Mouse (Mus musculus) left cerebral cortex, adult 9 months (tissue): Measurements from ENCODE around the gene Gucy2e.

ENCODE experiments used
- DNase-seq, 2 experiments: peaks; one replicate each; pipeline ENCODE4 v3.0.0; 2022; ENCODE audit warnings: low spot score in 2 of 2

Gucy2e gene

DNA sequence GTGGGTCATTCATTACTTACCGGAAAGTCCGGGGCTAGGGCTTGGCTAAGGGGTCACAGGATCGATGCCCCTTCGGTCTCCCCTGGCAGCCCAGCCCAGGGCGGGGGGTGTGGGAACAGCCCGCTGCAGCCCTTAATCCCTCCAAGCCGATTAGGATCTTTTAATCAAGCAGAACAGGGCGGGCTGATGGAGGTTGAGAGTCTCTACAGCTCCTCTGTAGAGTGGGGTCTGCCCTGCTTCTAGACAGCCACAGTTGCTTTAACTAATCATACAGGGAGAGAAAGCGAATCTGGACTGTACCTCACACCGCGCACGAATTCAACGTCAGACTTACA lies at the start of gene Gucy2e:
Gene Gucy2e (minus strand): TSS at position 111 of the 335 bp plus-strand sequence.
- DNase-seq: no peak

DNA sequence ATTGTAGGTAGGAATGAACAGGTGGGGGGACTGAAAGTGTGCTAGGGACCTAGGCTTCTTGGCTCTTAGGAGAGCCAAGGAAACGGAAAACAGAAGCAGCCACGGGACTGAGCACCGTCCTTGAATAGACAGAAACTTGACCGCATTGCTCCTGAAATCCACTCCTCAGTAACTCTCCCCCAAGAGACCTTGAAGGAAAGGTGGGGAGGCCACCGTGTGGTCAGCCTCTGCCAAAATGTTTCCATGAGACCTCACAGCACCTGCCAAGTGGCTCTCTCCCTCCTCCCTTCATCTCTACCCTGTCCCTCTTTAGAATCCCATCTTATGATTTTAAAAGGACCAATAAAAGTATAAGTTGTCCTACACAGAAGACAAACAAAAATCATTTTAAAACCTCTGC lies 40.4 kb upstream of the Gucy2e start:
- no peak for DNase-seq

- DNase-seq: no peak
Measured at GRCm38 (mm10) chr11:69276081-69276480, 39.2 kb upstream of the Gucy2e start.

DNA sequence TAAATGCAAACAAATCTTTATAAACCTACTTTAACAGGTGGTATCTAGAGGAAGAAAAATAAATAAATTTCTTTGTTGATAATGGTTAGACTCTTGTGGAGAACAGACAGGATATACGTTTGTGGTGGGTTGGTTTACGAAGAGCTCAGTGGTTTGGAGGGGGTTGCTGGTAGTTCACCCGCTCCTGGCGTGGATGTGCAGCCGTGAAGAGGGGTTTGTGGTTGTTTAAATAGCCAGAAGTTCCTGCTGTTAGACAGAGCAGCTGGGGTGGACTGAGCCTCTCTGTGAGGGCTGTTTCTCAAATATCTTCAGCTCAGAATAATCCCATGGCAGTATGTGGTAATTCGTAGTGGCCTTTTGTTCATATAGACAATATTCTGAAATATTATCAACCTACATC lies 38.8 kb upstream of the Gucy2e start:
- no peak for DNase-seq

DNA sequence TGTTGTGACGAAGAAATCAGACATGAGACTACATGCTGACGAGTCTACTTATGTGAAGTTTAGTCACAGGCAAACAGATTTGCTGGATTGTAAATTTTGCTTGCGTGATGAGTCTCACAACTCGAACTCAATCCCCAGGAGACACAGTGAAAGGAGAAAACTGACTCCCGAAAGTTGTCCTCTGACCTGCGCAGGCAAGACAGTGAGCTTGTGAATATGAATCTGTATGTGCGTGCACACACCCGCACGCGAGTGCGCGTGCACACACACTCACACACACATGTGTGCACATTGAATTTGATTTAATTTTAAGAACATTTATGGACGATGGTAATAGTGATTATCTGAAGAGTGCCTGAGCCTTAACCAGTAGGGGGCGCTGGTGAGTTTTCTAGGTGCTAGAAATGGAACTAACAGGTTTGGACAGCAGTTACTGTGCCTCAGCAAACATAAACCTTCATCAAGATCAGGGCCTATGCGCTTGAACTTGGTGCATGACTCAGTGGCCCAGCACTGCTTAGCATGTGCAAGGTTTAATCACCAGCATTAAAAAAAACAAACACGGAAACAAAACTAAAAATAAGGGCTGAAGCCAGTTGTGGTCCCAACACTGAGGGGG lies 35.4 kb upstream of the Gucy2e start:
- peak; percentile 44 to 82 for DNase-seq

GRCm38 (mm10) chr11:69269575-69269974 lies 32.7 kb upstream of the Gucy2e start:
- peak in 1 of 2 experiments; percentile 79 for DNase-seq

DNA sequence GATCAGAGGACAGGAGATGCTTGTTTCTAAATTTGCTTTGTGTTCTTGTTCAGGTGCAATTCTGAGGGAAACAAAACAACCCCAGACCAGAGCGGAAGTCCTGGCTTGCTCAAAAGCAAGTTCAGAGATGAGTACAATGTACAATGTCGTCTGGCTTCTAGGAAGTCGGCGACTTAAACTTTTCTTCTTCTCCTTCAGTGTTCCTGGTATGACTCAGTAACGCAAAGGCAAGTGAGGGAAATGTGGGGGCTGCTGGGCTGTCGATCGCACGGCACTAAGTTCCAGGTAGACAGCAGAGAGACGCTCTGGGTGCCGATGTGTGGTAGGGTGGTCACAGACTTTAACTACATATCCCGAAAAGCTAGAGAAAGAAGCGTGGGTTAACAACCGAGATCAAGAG lies 31.3 kb upstream of the Gucy2e start:
- no peak for DNase-seq

DNA sequence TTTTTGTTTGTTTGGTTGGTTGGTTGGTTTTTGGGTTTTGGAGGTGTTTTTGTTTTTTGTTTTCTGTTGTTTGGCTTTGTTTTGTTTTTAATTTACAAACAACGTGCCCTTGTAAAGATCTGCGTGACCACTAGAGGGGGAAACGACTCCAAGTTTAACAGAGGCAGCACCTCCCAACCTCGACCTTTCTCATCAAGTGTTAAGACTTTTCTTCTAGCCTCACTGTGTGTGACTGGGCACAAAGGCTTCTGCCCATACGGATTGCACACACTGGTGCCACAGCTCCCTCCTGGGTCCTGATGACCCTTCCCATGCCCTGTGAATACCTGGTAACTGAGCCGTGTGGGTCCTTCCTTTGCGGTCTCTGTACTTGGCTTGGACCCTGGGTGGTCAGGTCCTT lies 30.5 kb upstream of the Gucy2e start:
- DNase-seq: no peak

- DNase-seq: peak; percentile 87 to 90
Measured at GRCm38 (mm10) chr11:69266253-69266652, 29.4 kb upstream of the Gucy2e start.

DNA sequence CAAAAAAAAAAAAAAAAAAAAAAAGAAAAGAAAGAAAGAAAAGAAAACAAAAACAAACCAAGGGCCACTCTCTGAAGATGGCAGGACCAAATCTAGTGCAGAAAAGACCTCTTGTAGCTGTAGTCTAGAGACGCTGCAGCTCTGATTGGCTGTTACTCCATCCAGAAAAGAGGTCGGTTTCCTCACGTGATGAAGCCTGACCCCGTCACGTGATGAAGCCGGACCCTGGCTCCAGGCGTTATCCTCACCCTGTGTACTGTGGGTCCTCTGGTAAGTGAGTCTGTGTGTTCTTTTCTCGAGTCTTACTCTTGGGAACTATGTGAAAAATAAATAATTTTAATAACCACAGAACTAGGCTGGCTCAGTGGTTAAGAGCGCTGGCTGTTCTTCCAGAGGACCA lies 28.6 kb upstream of the Gucy2e start:
- no peak for DNase-seq

DNA sequence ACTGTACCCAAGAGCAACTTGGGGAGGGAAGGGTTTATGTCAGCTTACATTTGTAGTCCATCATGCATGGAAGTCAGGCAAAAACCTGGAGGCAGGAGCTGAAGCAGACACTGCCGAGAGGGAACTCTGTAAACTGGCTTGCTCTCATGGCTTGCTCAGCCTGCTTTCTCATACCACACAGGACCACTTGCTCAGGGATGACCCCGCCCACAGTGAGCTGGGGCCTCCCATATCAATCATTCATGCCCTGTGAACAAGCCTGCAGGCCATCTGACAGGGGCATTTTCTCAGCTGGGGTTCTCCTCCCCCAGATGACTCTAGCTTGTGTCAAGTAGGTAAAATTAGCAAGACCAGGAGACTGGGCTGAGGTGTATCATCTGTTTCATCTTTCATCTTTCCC lies 27.4 kb upstream of the Gucy2e start:
- no peak for DNase-seq

DNA sequence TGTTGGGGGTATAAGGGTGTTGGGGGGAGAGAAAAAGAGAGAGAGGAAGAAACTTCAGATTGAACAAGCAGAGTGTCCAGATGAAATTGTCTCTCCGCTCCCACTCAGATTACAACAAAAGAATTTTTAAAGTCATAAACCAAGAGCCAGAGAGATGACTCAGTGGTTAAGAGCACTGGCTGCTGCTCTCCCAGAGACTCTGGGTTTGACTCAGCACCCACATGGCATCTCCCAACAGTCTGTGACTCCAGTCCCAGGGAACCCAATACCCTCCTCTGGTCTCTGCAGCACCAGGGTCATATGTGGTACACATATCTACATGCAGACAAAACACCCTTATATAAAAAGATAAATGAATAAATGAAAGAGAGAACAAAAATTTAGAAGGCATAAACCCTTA lies 23.3 kb upstream of the Gucy2e start:
- no peak for DNase-seq

DNA sequence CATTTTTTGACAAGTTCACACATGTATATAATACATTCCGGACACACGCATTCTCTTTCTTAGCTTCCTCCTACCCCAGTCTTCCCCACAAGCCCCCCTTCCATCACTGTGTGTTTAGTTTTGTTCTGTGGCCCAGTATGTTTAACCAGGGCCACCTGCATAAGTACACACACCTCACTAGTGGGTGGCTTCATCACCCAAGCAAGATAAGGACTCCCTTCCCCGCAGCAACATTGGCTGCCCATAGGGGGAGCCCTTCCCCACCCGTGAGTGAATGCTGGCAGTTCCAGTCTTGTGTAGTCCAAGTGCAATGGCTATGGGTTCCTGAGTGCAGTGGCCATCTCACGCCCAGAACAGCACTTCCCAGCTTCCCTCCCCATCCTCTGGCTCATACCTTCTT lies 21.5 kb upstream of the Gucy2e start:
- DNase-seq: no peak

DNA sequence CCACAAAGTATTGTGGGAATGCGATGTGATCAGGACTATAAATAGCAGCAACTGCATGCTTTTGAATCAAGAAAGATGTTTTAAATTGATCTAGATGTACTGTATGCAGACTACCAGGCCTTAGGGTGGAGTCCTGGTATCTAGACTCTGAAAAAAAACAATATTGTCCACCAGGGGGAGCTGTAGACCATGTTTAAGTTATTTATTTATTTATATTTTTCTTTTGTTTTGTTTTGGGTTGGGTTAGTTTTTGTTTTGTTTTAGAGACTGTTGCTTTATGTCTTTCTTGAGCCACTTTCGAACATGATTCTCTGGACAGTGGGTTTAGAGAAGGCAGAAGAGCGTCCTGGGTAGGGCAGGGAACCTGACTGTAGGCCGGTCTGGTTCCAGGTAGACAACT lies 21.0 kb upstream of the Gucy2e start:
- peak in 1 of 2 experiments; percentile 47 for DNase-seq

GRCm38 (mm10) chr11:69257072-69257471 lies 20.2 kb upstream of the Gucy2e start:
- DNase-seq: no peak

DNA sequence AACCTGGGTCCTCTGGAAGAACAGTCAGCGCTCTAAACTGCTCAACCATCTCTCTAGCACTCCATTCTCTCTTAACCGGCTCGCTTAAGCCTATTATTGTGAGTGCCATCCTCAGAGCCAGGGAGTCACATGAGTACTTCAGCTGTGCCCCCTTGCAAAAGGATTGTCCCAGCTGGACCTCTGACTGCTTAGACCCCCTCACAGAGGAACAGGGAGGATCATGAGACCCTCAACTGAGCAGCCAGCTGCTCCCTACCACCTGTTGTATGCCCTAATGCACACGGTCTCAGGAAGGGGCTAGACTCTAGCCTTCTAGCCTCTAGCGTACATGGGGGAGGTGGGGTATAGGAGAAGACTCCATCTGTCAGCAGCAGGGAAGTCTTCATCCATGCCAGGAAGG lies 18.0 kb upstream of the Gucy2e start:
- no peak for DNase-seq

GRCm38 (mm10) chr11:69253131-69253530 lies 16.3 kb upstream of the Gucy2e start:
- no peak for DNase-seq

DNA sequence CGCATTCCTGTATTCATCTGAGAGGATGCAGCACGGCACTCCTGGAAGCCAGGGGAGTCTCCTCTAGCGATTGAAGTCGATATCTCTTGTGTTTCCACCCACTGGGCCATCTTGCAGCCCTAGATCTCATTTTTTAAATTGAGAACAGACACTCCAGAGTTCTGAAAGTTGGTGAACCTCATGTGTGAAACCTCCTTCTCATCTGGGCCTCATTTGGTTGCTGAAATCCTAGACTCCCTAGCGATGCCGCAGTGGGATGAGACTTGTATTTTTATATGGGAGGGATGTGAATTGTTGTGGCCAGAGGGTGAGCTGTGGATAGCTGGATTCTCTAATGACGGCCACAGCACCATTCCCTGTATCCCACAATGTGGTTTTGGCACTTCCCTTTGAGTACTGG lies 15.1 kb upstream of the Gucy2e start:
- DNase-seq: no peak

DNA sequence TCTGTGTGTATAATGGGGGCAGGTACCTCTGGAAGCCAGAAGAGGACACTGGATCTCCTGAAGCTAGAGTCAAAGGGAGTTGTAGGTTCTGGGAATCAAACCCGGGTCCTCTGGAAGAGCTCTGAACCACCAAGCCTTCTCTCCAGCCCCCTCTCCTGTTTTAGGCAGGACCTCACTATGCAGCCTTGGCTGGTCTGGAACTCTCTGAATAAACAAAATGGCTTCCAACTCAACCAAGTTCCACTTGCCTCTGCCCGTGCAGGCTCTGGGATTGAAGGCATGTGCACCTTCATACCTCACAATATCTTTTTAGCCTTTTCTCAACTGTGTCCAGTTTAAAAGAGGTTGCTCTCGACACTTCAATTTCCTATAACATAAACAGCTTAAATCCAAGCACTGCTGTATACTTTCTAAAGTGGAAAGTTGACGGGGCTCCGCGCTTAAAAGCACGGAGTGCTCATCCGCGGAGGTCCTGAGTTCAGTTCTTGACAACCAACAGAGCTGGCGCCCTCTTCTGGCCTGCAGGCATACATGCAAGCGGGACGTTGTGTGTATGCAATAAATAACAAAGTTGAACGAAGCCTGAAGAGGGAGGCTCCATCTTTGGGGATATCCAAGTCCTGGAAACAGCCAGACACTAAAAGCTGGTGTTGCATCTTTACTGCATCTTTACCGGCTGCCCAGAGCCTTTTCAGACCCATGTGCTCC lies 14.5 kb upstream of the Gucy2e start:
- no peak for DNase-seq

DNA sequence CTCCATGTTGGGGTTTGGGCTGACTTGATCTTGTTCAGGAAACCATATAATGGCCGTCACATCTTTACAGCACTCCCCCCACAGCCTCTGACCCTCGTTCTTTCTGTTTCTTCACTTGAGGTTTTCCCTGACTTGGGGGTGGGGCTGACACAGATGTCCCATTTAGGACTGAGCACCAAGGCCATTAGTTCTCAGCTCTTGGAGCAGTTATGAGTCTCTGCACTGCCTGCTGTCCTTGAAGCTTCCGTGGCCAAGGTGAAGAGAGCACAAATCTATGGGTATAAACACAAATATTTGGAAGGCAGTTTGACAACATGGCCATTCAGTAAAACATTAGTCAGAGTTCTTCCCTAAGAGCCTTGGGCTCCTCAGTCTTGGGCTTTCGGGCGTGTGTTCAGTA lies 13.3 kb upstream of the Gucy2e start:
- DNase-seq: no peak

DNA sequence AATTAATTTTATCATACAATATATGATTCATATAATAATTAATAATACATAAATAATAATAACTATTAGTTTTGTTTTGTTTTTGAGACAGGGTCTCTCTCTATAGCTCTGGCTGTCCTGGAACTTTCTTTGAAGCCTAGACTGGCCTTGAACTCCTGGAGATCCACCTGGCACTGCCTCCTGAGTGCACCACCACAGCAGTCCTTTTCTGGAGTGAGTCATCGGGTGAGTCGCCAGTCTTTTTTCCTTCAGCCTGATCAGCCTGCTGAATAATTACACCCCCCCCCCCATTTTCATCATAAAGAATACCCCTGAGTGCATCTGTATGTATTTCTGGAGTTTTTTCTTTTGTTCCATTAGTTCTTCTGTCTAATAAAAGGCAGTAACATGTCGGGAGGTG lies 12.3 kb upstream of the Gucy2e start:
- DNase-seq: no peak

DNA sequence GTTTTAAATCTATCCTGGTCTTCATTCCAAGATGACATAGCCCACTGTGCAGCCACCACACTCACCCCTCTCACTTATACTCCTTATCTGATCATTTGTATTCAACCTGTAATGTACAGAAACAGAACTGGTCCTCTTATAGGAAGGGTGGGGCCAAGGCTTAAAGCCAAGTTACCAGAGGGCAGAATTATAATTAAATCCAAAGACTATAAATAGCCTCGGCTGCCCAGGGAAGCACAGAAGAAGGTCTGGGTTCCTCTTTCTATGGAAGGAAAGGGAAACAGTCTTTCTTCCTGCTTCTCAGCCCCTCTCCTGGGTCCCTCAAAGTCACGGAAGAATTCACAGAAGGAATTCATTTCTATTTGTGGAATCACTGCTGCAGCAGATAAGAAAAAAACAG lies 8.8 kb upstream of the Gucy2e start:
- DNase-seq: no peak

DNA sequence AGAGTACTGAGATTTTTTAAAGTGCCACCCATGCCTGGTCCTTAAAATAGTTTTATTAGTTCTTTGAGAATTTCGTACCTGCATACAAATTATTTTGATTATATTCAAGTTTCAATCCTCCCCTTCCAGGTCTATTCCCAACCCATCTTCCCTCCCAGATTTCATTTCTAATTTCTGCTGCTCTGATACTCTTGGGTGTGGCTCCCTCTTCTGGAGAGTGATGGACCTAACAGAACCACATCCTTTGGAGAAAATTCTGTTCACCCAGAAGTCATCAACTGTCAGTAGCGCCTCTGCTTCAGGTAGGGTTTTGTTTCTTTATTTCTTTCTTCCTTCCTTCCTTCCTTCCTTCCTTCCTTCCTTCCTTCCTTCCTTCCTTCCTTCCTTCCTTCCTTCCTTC lies 8.1 kb upstream of the Gucy2e start:
- DNase-seq: peak in 1 of 2 experiments; percentile 48
